Mouse (Mus musculus) MEL (cell line): ENCODE measurements around the gene Gm5431. TPM values are rescaled to one million over a fixed set of nuclear protein-coding genes. Genes with fewer than 3 reads are reported as not detected.

Experiments used
- DNase-seq: peaks from one replicate; pipeline ENCODE4 v3.0.0; 2011; ENCODE audit warnings: low read depth, low spot score
- H3K27ac ChIP-seq: 2 replicates; pipeline ENCODE4 v1.5.1; 2012; ENCODE audit warnings: low read depth, mild to moderate bottlenecking, control low read depth, low read length, moderate library complexity; ENCODE audit not compliant: control insufficient read depth
- H3K27me3 ChIP-seq, 2 experiments: fragments of 150-350 bp in 1 of 2; sonication (generic) in 1 of 2; 2 replicates each; pipeline ENCODE4 v1.6.1; 2012; ENCODE audit warnings: low read length in 2 of 2, mild to moderate bottlenecking in 2 of 2, improper control_type of control experiment in 1 of 2, moderate library complexity in 1 of 2; ENCODE audit not compliant: insufficient read depth in 2 of 2, control insufficient read depth in 1 of 2
- H3K36me3 ChIP-seq, 2 experiments: 2 replicates each; pipeline ENCODE4 v1.6.1; 2012 to 2014; ENCODE audit warnings: low read length in 2 of 2, improper control_type of control experiment in 1 of 2, inconsistent platforms in 1 of 2, mild to moderate bottlenecking in 1 of 2; ENCODE audit not compliant: insufficient read depth in 2 of 2, control insufficient read depth in 1 of 2
- H3K4me1 ChIP-seq, 2 experiments: fragments of 150-350 bp in 1 of 2; sonication (generic) in 1 of 2; 2 replicates each; pipeline ENCODE4 v1.6.1; 2012; ENCODE audit warnings: low read length in 2 of 2, improper control_type of control experiment in 1 of 2, mild to moderate bottlenecking in 1 of 2; ENCODE audit not compliant: insufficient read depth in 2 of 2, control insufficient read depth in 1 of 2
- H3K4me3 ChIP-seq, 2 experiments: fragments of 150-350 bp in 1 of 2; sonication (generic) in 1 of 2; 2 replicates each; pipeline ENCODE4 v1.5.1; 2012; ENCODE audit warnings: low read depth in 2 of 2, low read length in 2 of 2, mild to moderate bottlenecking in 2 of 2, moderate library complexity in 2 of 2, control low read depth in 1 of 2, improper control_type of control experiment in 1 of 2; ENCODE audit not compliant: control insufficient read depth in 1 of 2, insufficient read depth in 1 of 2
- H3K79me2 ChIP-seq: 2 replicates; pipeline ENCODE4 v1.6.1; 2012; ENCODE audit warnings: mild to moderate bottlenecking, low read length, moderate library complexity; ENCODE audit not compliant: control insufficient read depth, poor library complexity, insufficient read depth
- H3K9ac ChIP-seq: 2 replicates; pipeline ENCODE4 v1.6.1; 2012; ENCODE audit warnings: low read depth, mild to moderate bottlenecking, control low read depth, low read length, moderate library complexity; ENCODE audit not compliant: control insufficient read depth, poor library complexity, severe bottlenecking
- H3K9me3 ChIP-seq: fragments of 150-350 bp; sonication (generic); replicated peaks from 2 replicates; pipeline ENCODE4 v1.6.1; 2012; ENCODE audit warnings: mild to moderate bottlenecking, low read length, improper control_type of control experiment, moderate library complexity; ENCODE audit not compliant: insufficient read depth
- CHD1 ChIP-seq: IDR thresholded peaks from 2 replicates; pipeline ENCODE4 v1.6.1; 2012; ENCODE audit warnings: low read depth, mild to moderate bottlenecking, inconsistent platforms, low read length, improper control_type of control experiment
- CTCF ChIP-seq, 3 experiments: IDR thresholded peaks in 2 of 3; conservative IDR thresholded peaks in 1 of 3; 2 replicates each; pipeline ENCODE4 v1.5.1; 2011 to 2012; ENCODE audit warnings: low read length in 3 of 3, low read depth in 2 of 3, mild to moderate bottlenecking in 2 of 3, improper control_type of control experiment in 1 of 3, inconsistent platforms in 1 of 3, mixed read lengths in 1 of 3, moderate library complexity in 1 of 3; ENCODE audit not compliant: control insufficient read depth in 1 of 3, insufficient read depth in 1 of 3, poor library complexity in 1 of 3, severe bottlenecking in 1 of 3
- E2F4 ChIP-seq: IDR thresholded peaks from 2 replicates; pipeline ENCODE4 v1.6.1; 2011; ENCODE audit warnings: low read depth, low read length, improper control_type of control experiment, borderline replicate concordance
- ELF1 ChIP-seq: IDR thresholded peaks from 2 replicates; pipeline ENCODE4 v1.6.1; 2014; ENCODE audit warnings: low read depth, mild to moderate bottlenecking, inconsistent platforms, low read length, improper control_type of control experiment, moderate library complexity
- EP300 ChIP-seq, 2 experiments: IDR thresholded peaks; 2 replicates each; pipeline ENCODE4 v1.6.1; 2011; ENCODE audit warnings: improper control_type of control experiment in 2 of 2, low read length in 2 of 2, low read depth in 1 of 2, mild to moderate bottlenecking in 1 of 2
- ETS1 ChIP-seq: IDR thresholded peaks from 2 replicates; pipeline ENCODE4 v1.6.1; 2012; ENCODE audit warnings: low read depth, mild to moderate bottlenecking, inconsistent platforms, low read length, improper control_type of control experiment, moderate library complexity
- GATA1 ChIP-seq: IDR thresholded peaks from 2 replicates; pipeline ENCODE4 v1.6.1; 2011; ENCODE audit warnings: low read depth, low read length, improper control_type of control experiment
- HCFC1 ChIP-seq: IDR thresholded peaks from 2 replicates; pipeline ENCODE4 v1.6.1; 2012; ENCODE audit warnings: low read depth, mild to moderate bottlenecking, inconsistent platforms, low read length, improper control_type of control experiment, moderate library complexity
- JUND ChIP-seq: IDR thresholded peaks from 2 replicates; pipeline ENCODE4 v1.6.1; 2011; ENCODE audit warnings: low read depth, mild to moderate bottlenecking, improper control_type of control experiment, low read length
- KAT2A ChIP-seq: conservative IDR thresholded peaks from 2 replicates; pipeline ENCODE4 v1.6.1; 2012; ENCODE audit warnings: low read depth, low read length, improper control_type of control experiment, inconsistent platforms
- MAFK ChIP-seq: IDR thresholded peaks from 2 replicates; pipeline ENCODE4 v1.6.1; 2011; ENCODE audit warnings: low read depth, mild to moderate bottlenecking, low read length, improper control_type of control experiment, borderline replicate concordance
- MAX ChIP-seq: IDR thresholded peaks from 2 replicates; pipeline ENCODE4 v1.6.1; 2011; ENCODE audit warnings: low read length, improper control_type of control experiment
- MEF2A ChIP-seq: IDR thresholded peaks from 2 replicates; pipeline ENCODE4 v1.6.1; 2014; ENCODE audit warnings: low read depth, mild to moderate bottlenecking, inconsistent platforms, low read length, improper control_type of control experiment; ENCODE audit not compliant: poor library complexity, insufficient replicate concordance, severe bottlenecking; ENCODE audit errors: extremely low read depth
- MYB ChIP-seq: IDR thresholded peaks from 2 replicates; pipeline ENCODE4 v1.6.1; 2011; ENCODE audit warnings: mild to moderate bottlenecking, low read depth, low read length, improper control_type of control experiment
- MYC ChIP-seq: IDR thresholded peaks from 2 replicates; pipeline ENCODE4 v1.6.1; 2011; ENCODE audit warnings: low read depth, mild to moderate bottlenecking, low read length, improper control_type of control experiment, moderate library complexity
- POLR2AphosphoS2 ChIP-seq: IDR thresholded peaks from 2 replicates; pipeline ENCODE4 v1.6.1; 2011; ENCODE audit warnings: low read length, improper control_type of control experiment
- POLR2AphosphoS5 ChIP-seq: IDR thresholded peaks from 2 replicates; pipeline ENCODE4 v1.6.1; 2012; ENCODE audit warnings: low read depth, borderline replicate concordance, mild to moderate bottlenecking, inconsistent platforms, low read length, moderate library complexity, mixed read lengths
- RAD21 ChIP-seq: IDR thresholded peaks from 2 replicates; pipeline ENCODE4 v1.6.1; 2011; ENCODE audit warnings: mild to moderate bottlenecking, low read depth, low read length, improper control_type of control experiment
- RCOR1 ChIP-seq: IDR thresholded peaks from 2 replicates; pipeline ENCODE4 v1.6.1; 2012; ENCODE audit warnings: low read depth, mild to moderate bottlenecking, inconsistent platforms, low read length, improper control_type of control experiment
- SIN3A ChIP-seq: IDR thresholded peaks from 2 replicates; pipeline ENCODE4 v1.6.1; 2012; ENCODE audit warnings: low read length, improper control_type of control experiment, inconsistent platforms
- SMC3 ChIP-seq: IDR thresholded peaks from 2 replicates; pipeline ENCODE4 v1.6.1; 2011; ENCODE audit warnings: low read depth, low read length, improper control_type of control experiment
- TAL1 ChIP-seq: IDR thresholded peaks from 2 replicates; pipeline ENCODE4 v1.6.1; 2012; ENCODE audit warnings: mild to moderate bottlenecking, inconsistent platforms, low read length, moderate library complexity, mixed read lengths
- TBP ChIP-seq: IDR thresholded peaks from 2 replicates; pipeline ENCODE4 v1.8.0; 2011; ENCODE audit warnings: low read depth, low read length, improper control_type of control experiment
- TCF12 ChIP-seq: IDR thresholded peaks from 2 replicates; pipeline ENCODE4 v1.6.1; 2014; ENCODE audit warnings: low read depth, mild to moderate bottlenecking, inconsistent platforms, low read length, improper control_type of control experiment, moderate library complexity
- UBTF ChIP-seq: IDR thresholded peaks from 2 replicates; pipeline ENCODE4 v1.6.1; 2012; ENCODE audit warnings: low read depth, mild to moderate bottlenecking, inconsistent platforms, low read length, improper control_type of control experiment, moderate library complexity, borderline replicate concordance; ENCODE audit not compliant: insufficient read depth
- USF1 ChIP-seq: IDR thresholded peaks from 2 replicates; pipeline ENCODE4 v1.6.1; 2014; ENCODE audit warnings: low read depth, mild to moderate bottlenecking, inconsistent platforms, low read length, improper control_type of control experiment, moderate library complexity
- ZC3H11A ChIP-seq: IDR thresholded peaks from 2 replicates; pipeline ENCODE4 v1.6.1; 2012; ENCODE audit warnings: low read depth, mild to moderate bottlenecking, inconsistent platforms, low read length, improper control_type of control experiment
- ZKSCAN1 ChIP-seq: IDR thresholded peaks from 2 replicates; pipeline ENCODE4 v1.6.1; 2012; ENCODE audit warnings: low read depth, mild to moderate bottlenecking, inconsistent platforms, low read length, improper control_type of control experiment, moderate library complexity
- ZMIZ1 ChIP-seq: IDR thresholded peaks from 2 replicates; pipeline ENCODE4 v1.6.1; 2012; ENCODE audit warnings: low read depth, mild to moderate bottlenecking, inconsistent platforms, low read length, improper control_type of control experiment, moderate library complexity
- ZNF384 ChIP-seq: IDR thresholded peaks from 2 replicates; pipeline ENCODE4 v1.6.1; 2012; ENCODE audit warnings: low read depth, mild to moderate bottlenecking, inconsistent platforms, low read length, improper control_type of control experiment
- polyA plus RNA-seq, 2 experiments: library from polyadenylated mRNA; stranded (reverse) in 1 of 2; unstranded in 1 of 2; fragments of >175 nt in 1 of 2; fragments of >200 nt in 1 of 2; gene quantifications; 2 replicates each; pipeline versions ENCODE4 v1.2.1 to v1.2.4; 2012; ENCODE audit warnings: low replicate concordance in 2 of 2, low read depth in 1 of 2; ENCODE audit not compliant: insufficient read length in 2 of 2, insufficient read depth in 1 of 2, missing spikeins in 1 of 2
- total RNA-seq: library from RNA; depleted of rRNA; stranded (reverse); fragments of 300-350 nt; gene quantifications from 2 replicates; pipeline ENCODE4 v1.2.3, GENCODE M21; 2012

The Gm5431 gene
- total and polyA plus RNA-seq, 3 experiments = 0.04 TPM; not detected in 2

DNA sequence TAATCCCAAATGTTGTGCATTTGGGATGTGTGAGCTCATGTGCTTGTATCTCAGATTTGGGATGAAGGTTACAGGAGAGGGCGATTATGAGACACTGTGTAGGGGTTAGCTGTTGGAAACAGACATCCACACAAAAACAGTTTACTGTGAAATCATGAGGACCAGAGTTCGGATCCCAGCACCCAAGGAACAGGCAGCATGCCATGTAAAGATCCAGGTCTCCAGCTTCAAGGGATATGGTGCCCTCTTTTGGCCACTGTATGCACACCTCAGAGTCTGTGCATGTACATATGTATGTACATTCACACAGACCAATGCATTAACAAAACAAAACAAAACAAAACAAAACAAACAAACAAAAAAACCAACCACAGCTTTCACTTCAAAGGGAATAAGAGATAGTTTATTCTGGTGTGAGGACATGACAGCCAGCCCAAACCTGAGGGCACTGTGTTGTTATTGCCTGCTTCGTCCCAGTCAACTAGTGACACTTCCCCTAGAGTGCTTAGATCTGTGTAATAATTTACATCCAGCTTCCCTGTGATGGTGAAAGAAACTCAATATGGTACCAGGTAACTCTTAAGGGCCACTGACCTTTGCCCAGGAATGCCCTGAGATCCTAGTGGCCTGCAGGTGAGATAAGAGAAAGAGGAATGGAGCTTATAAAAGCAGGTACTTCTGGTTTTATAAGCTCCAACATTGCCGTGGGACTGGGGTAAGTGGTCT lies 50.6 kb downstream of the Gm5431 start:
- TF ChIP-seq ZC3H11A (peak; percentile 79), SIN3A (peak; percentile 65), KAT2A (no peak), CTCF (IDR thresholded peaks at IDR 0.05 in 2 of 3, conservative IDR thresholded peaks at IDR 0.05 in 1 of 3; ENCODE audit: control insufficient read depth in 1 of 3, insufficient read depth in 1 of 3, low read depth in 2 of 3, low read length in 3 of 3, poor library complexity in 1 of 3, severe bottlenecking in 1 of 3) (peak; percentile 73 to 96 (median 76)), SMC3 (peak; percentile 79), TBP (peak; percentile 77), ZNF384 (no peak), RAD21 (peak; percentile 95), RCOR1 (no peak), GATA1 (no peak), ETS1 (no peak), POLR2AphosphoS2 (no peak), ELF1 (no peak), MYC (peak; percentile 82), MAX (peak; percentile 64; the same call in 1 of the 2 replicates), JUND (no peak), E2F4 (no peak), EP300 (IDR thresholded peaks at IDR 0.05; ENCODE audit: low read depth in 1 of 2, low read length in 2 of 2) (no peak), HCFC1 (no peak), CHD1 (no peak), MYB (no peak)
- Histone ChIP-seq H3K79me2 (no peaks in the 10 kb centered on the region; the same call in 1 of the 2 replicates), H3K9ac (no peak overlapping the region), H3K4me1 (0 out of 4 replicates have a peak, but pooled peaks cover 0 to 6% of the 10 kb centered on the region in 2 experiments), H3K27me3 (no peaks in the 10 kb centered on the region), H3K27ac (no peak overlapping the region), H3K9me3 (no peaks in the 10 kb centered on the region), H3K36me3 (peaks cover 0 to 4% of the 10 kb centered on the region in 2 experiments; a peak in 1 of 4 replicates), H3K4me3 (no peak overlapping the region)
- peak; percentile 91 for DNase-seq

DNA sequence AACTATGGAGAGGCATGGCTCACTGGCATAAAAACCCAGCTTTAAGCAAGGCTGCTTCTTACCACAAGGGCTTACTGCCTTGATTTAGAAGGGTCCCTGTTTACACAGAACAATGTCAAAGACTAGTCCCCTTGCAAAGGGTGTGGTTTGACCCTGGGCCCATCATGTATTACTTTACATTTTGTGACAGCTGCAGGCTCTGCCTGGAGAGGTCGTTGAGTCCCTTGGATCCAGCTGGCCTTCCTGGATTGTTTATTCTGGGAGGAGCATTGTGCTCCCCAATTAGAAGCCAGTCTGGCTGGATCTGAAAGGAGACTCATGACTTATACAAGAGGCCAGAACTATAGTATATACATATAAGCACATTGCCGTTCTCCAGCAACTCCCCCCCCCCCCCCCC lies 51.8 kb downstream of the Gm5431 start:
- Histone ChIP-seq H3K79me2 (no peaks in the 10 kb centered on the region; the same call in 1 of the 2 replicates), H3K9ac (no peak overlapping the region), H3K4me3 (no peak overlapping the region), H3K4me1 (0 out of 4 replicates have a peak, but pooled peaks cover 0 to 6% of the 10 kb centered on the region in 2 experiments), H3K36me3 (peaks cover 0 to 4% of the 10 kb centered on the region in 2 experiments; a peak in 1 of 4 replicates), H3K27ac (no peak overlapping the region), H3K9me3 (no peaks in the 10 kb centered on the region), H3K27me3 (no peaks in the 10 kb centered on the region)
- DNase-seq = no peak
- no peak for TF ChIP-seq POLR2AphosphoS5
- no peak for TF ChIP-seq SMC3
- TF ChIP-seq SIN3A = no peak
- no peak for TF ChIP-seq HCFC1
- no peak for TF ChIP-seq ZMIZ1
- TF ChIP-seq ELF1 = no peak
- no peak for TF ChIP-seq UBTF
- TF ChIP-seq TAL1 = no peak
- TF ChIP-seq MYC = no peak
- TF ChIP-seq ZNF384 = no peak
- no peak for TF ChIP-seq ZKSCAN1
- TF ChIP-seq TBP = no peak
- TF ChIP-seq USF1 = no peak
- no peak for TF ChIP-seq TCF12
- TF ChIP-seq MAFK = no peak
- no peak for TF ChIP-seq GATA1
- TF ChIP-seq POLR2AphosphoS2 = no peak
- TF ChIP-seq MEF2A = no peak
